Mouse (Mus musculus) heart, embryonic 10.5 days (tissue): Measurements from ENCODE around the gene Olfr813. TPM values are rescaled to one million over a fixed set of nuclear protein-coding genes. Genes with fewer than 3 reads are reported as not detected.
"Not testable (repeated sequence)": the region's sequence is repeated elsewhere in the genome, so short reads cannot be mapped to it uniquely, and the experiment has no call there.

Experiments
- DNase-seq: peaks from one replicate; pipeline ENCODE4 v3.0.0-alpha.2; 2017; ENCODE audit warnings: low spot score
- H3K27ac ChIP-seq: fragments of 300-500 bp; sonication (generic); 2 replicates; pipeline ENCODE4 v1.5.1; 2016; ENCODE audit warnings: mild to moderate bottlenecking
- H3K27me3 ChIP-seq: fragments of 300-500 bp; sonication (generic); 2 replicates; pipeline ENCODE4 v1.6.1; 2016; ENCODE audit warnings: mild to moderate bottlenecking; ENCODE audit not compliant: poor library complexity, insufficient read depth, severe bottlenecking
- H3K36me3 ChIP-seq: fragments of 300-500 bp; sonication (generic); 2 replicates; pipeline ENCODE4 v1.6.1; 2016; ENCODE audit warnings: mild to moderate bottlenecking, moderate library complexity
- H3K4me1 ChIP-seq: fragments of 300-500 bp; sonication (generic); 2 replicates; pipeline ENCODE4 v1.6.1; 2016; ENCODE audit warnings: mild to moderate bottlenecking
- H3K4me3 ChIP-seq: fragments of 300-500 bp; sonication (generic); 2 replicates; pipeline ENCODE4 v1.5.1; 2016; ENCODE audit warnings: mild to moderate bottlenecking, moderate library complexity
- H3K9me3 ChIP-seq: fragments of 300-500 bp; sonication (generic); 2 replicates; pipeline ENCODE4 v1.6.1; 2016; ENCODE audit warnings: mild to moderate bottlenecking, moderate library complexity
- WGBS: fragments of 180-500 bp; shearing (Covaris S2); methylation state at CpG from one replicate; pipeline ENCODE4 v1.1.7; 2016; 5-methylcytosine and 5-hydroxymethylcytosine counted together
- polyA plus RNA-seq: library from polyadenylated mRNA; unstranded; fragments of >200 nt; fragmentation: Nextera tagmentation; extraction: Ambion mirVana; gene quantifications from 2 replicates; pipeline ENCODE4 v1.2.1, GENCODE M21; 2016

The Olfr813 gene
- polyA plus RNA-seq: not detected in 2 replicates

- DNase-seq: no peak
- Histone ChIP-seq H3K4me3 (no peak within 1 kb of the TSS), H3K27me3 (no peaks in the 10 kb centered on the region), H3K4me1 (no peaks in the 10 kb centered on the region), H3K36me3 (no peaks in the 10 kb centered on the region), H3K27ac (no peak within 1 kb of the TSS), H3K9me3 (no peaks in the 10 kb centered on the region)
These were observed at the start of gene Olfr813 for GRCm38 (mm10) chr10:129855067-129855466. Gene Olfr813 (plus strand): TSS chr10:129855367.

GRCm38 (mm10) chr10:129845994-129846393 is 9.2 kb upstream of the Olfr813 start, which contains the start of gene Olfr812:
Gene Olfr812 (minus strand): TSS chr10:129846094.
- Histone ChIP-seq H3K27me3 (no peaks in the 10 kb centered on the region), H3K4me1 (no peaks in the 10 kb centered on the region), H3K36me3 (no peaks in the 10 kb centered on the region), H3K4me3 (no peak within 1 kb of the TSS), H3K27ac (no peak within 1 kb of the TSS), H3K9me3 (no peaks in the 10 kb centered on the region)
- WGBS: 78% methylated on average over 1 of the region's 1 CpGs
- no peak for DNase-seq

GRCm38 (mm10) chr10:129847343-129847742 is 7.8 kb upstream of the Olfr813 start:
- H3K27ac ChIP-seq: no peak overlapping the region
- H3K9me3 ChIP-seq: no peaks in the 10 kb centered on the region
- H3K4me1 ChIP-seq: no peaks in the 10 kb centered on the region
- no peaks in the 10 kb centered on the region for H3K27me3 ChIP-seq
- DNase-seq: no peak
- H3K36me3 ChIP-seq: no peaks in the 10 kb centered on the region
- H3K4me3 ChIP-seq: no peak overlapping the region
- 70% methylated on average over 1 of the region's 1 CpGs for WGBS

GRCm38 (mm10) chr10:129879751-129880150 is 24.6 kb downstream of the Olfr813 start, which contains the start of gene Olfr814:
Gene Olfr814 (minus strand): TSS chr10:129879851.
- 70% methylated on average over 1 of the region's 1 CpGs for WGBS
- not testable (repeated sequence) for H3K36me3 ChIP-seq

GRCm38 (mm10) chr10:129885496-129885895 is 30.3 kb downstream of the Olfr813 start:
- 51% methylated on average over 6 of the region's 6 CpGs for WGBS
- not testable (repeated sequence) for H3K27me3 ChIP-seq, H3K9me3 ChIP-seq, H3K27ac ChIP-seq, H3K4me1 ChIP-seq, H3K4me3 ChIP-seq, H3K36me3 ChIP-seq, DNase-seq

More at GRCm38 (mm10) chr10:129879751-129880150, 24.6 kb downstream of the Olfr813 start, which contains the start of gene Olfr814:
- H3K27me3 ChIP-seq, H3K4me3 ChIP-seq, DNase-seq, H3K27ac ChIP-seq, H3K4me1 ChIP-seq, H3K9me3 ChIP-seq: not testable (repeated sequence)

GRCm38 (mm10) chr10:129885934-129886333 is 30.8 kb downstream of the Olfr813 start:
- H3K9me3 ChIP-seq: peaks cover 4% of the 10 kb centered on the region; the same call in 1 of the 2 replicates
- no peaks in the 10 kb centered on the region for H3K27me3 ChIP-seq
- DNase-seq: no peak
- H3K4me1 ChIP-seq: no peaks in the 10 kb centered on the region
- 89% methylated on average over 7 of the region's 7 CpGs for WGBS
- no peak overlapping the region for H3K27ac ChIP-seq
- H3K36me3 ChIP-seq: no peaks in the 10 kb centered on the region
- no peak overlapping the region for H3K4me3 ChIP-seq

- H3K27ac ChIP-seq, H3K27me3 ChIP-seq, H3K4me1 ChIP-seq, H3K4me3 ChIP-seq, DNase-seq, H3K9me3 ChIP-seq, H3K36me3 ChIP-seq: not testable (repeated sequence)
- 53% methylated on average over 1 of the region's 1 CpGs for WGBS
These were observed 50.6 kb downstream of the Olfr813 start, which contains the start of gene Olfr815 for GRCm38 (mm10) chr10:129905767-129906166. Gene Olfr815 (minus strand): TSS chr10:129905867.

Other genes with a start within 250 kb of the Olfr813 start
- gene Olfr796, start 242.8 kb upstream of the Olfr813 start, polyA plus RNA-seq: not detected in 2 replicates
- not detected in 2 replicates for gene Olfr798, start 227.4 kb upstream of the Olfr813 start, polyA plus RNA-seq
- not detected in 2 replicates for gene Olfr799, start 217.9 kb upstream of the Olfr813 start, polyA plus RNA-seq
- not detected in 2 replicates for gene Olfr800, start 197.7 kb upstream of the Olfr813 start, polyA plus RNA-seq
- gene Olfr801, start 181.5 kb upstream of the Olfr813 start, polyA plus RNA-seq: not detected in 2 replicates
- gene Olfr802, start 167.2 kb upstream of the Olfr813 start, polyA plus RNA-seq: not detected in 2 replicates
- not detected in 2 replicates for gene Olfr803, start 161.1 kb upstream of the Olfr813 start, polyA plus RNA-seq
- not detected in 2 replicates for gene Olfr804, start 152.2 kb upstream of the Olfr813 start, polyA plus RNA-seq
- gene Olfr805, start 126.0 kb upstream of the Olfr813 start, polyA plus RNA-seq: not detected in 2 replicates
- not detected in 2 replicates for gene Olfr806, start 113.4 kb upstream of the Olfr813 start, polyA plus RNA-seq
- not detected in 2 replicates for gene Olfr807, start 97.6 kb upstream of the Olfr813 start, polyA plus RNA-seq
- not detected in 2 replicates for gene Olfr808, start 89.9 kb upstream of the Olfr813 start, polyA plus RNA-seq
- not detected in 2 replicates for gene Olfr809, start 80.7 kb upstream of the Olfr813 start, polyA plus RNA-seq
- gene Olfr810, start 60.5 kb upstream of the Olfr813 start, polyA plus RNA-seq: not detected in 2 replicates
- not detected in 2 replicates for gene Olfr811, start 51.0 kb upstream of the Olfr813 start, polyA plus RNA-seq
- not detected in 2 replicates for gene Olfr812, start 9.3 kb upstream of the Olfr813 start, polyA plus RNA-seq
- not detected in 2 replicates for gene Olfr814, start 24.5 kb downstream of the Olfr813 start, polyA plus RNA-seq
- gene Olfr815, start 50.5 kb downstream of the Olfr813 start, polyA plus RNA-seq: not detected in 2 replicates
- not detected in 2 replicates for gene Olfr816, start 60.2 kb downstream of the Olfr813 start, polyA plus RNA-seq
- not detected in 2 replicates for gene Olfr818, start 93.7 kb downstream of the Olfr813 start, polyA plus RNA-seq
- gene Olfr819, start 111.9 kb downstream of the Olfr813 start, polyA plus RNA-seq: not detected in 2 replicates
- not detected in 2 replicates for gene Olfr247, start 120.8 kb downstream of the Olfr813 start, polyA plus RNA-seq
- gene Gm10310, start 129.7 kb downstream of the Olfr813 start, polyA plus RNA-seq: not detected in 2 replicates
- not detected in 2 replicates for gene Olfr820, start 157.3 kb downstream of the Olfr813 start, polyA plus RNA-seq
- not detected in 2 replicates for gene Olfr821, start 175.0 kb downstream of the Olfr813 start, polyA plus RNA-seq
- not detected in 2 replicates for gene Olfr822, start 215.8 kb downstream of the Olfr813 start, polyA plus RNA-seq